Mouse (Mus musculus) megakaryocyte, embryonic 14.5 days (primary cell): ENCODE results near the gene Tmem269. TPM values are rescaled to one million over a fixed set of nuclear protein-coding genes. Genes with fewer than 3 reads are reported as not detected.

ENCODE experiments used
- H3K27me3 ChIP-seq: replicated peaks from 2 replicates; pipeline ENCODE3; 2012; ENCODE audit warnings: inconsistent platforms
- H3K36me3 ChIP-seq: replicated peaks from 2 replicates; pipeline ENCODE3; 2012; ENCODE audit warnings: low read length, inconsistent platforms, mixed read lengths
- H3K4me1 ChIP-seq: 2 replicates; pipeline ENCODE4 v1.6.1; 2012; ENCODE audit warnings: inconsistent platforms
- H3K4me3 ChIP-seq: replicated peaks from 2 replicates; pipeline ENCODE3; 2012; ENCODE audit warnings: moderate library complexity, mild to moderate bottlenecking, inconsistent platforms
- H3K9me3 ChIP-seq: 2 replicates; pipeline ENCODE4 v1.6.1; 2012; ENCODE audit warnings: inconsistent platforms
- FLI1 ChIP-seq: IDR thresholded peaks from 2 replicates; pipeline ENCODE4 v1.6.1; 2012; ENCODE audit warnings: low read length, inconsistent platforms, mixed read lengths
- GATA1 ChIP-seq: IDR thresholded peaks from 3 replicates; pipeline ENCODE4 v1.6.1; 2012; ENCODE audit warnings: mixed read lengths, low read length, inconsistent platforms, borderline replicate concordance
- polyA plus RNA-seq: library from polyadenylated mRNA; stranded (reverse); fragments of >175 nt; gene quantifications from 2 replicates; pipeline ENCODE4 v1.2.3, GENCODE M21; 2012; ENCODE audit warnings: low replicate concordance; ENCODE audit not compliant: insufficient read depth

Gene Tmem269
- polyA plus RNA-seq: not detected in 2 replicates

DNA sequence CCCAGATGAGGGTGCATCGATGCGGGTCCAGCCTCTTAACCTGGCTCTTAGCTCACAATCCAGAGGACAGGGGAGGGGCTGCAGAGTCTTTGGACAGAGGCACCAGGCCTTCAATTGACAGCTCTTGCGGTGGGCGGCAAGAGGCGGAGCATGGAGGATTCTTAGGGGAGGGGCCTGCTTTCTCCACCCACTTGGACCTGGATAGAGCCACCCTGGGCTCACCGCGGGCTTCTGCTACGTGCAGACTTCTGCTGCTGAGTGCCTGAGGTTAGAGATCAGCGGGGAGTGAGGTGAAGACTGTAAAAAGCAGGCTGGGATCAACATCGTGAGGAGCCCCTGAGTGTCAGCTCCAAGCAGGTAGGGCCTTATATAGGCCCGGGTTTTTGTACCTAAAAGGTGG is at the start of gene Tmem269:
TSS of gene Tmem269 (minus strand) at position 49 of the 400 bp plus-strand sequence.
- Histone ChIP-seq H3K27me3 (peaks cover 42% of the 10 kb centered on the region), H3K4me1 (peaks cover 15% of the 10 kb centered on the region), H3K36me3 (peaks cover 7% of the 10 kb centered on the region), H3K9me3 (no peaks in the 10 kb centered on the region), H3K4me3 (no peak within 1 kb of the TSS)
- TF ChIP-seq GATA1: no peak
- no peak for TF ChIP-seq FLI1

DNA sequence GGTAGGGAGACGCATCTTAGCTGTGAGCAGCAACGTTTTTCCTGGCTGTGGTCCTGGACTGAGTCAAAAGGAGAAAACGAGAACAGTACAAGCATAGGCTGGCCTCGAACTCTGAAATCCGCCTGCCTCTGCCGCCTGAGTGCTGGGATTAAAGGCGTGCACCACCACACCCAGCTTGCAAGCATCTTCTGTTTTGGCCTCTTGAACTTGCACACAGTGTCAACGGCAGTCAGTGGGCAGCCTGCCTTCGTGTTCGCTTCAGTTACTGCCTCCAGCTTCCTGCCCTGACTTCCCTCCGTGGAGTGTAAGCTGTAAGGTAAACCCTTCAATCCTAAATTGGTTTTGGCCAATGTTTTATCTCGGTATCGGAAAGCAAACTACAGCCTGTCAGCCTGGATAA is 48.6 kb upstream of the Tmem269 start:
- peaks cover 21% of the 10 kb centered on the region for H3K4me1 ChIP-seq
- peaks cover 32% of the 10 kb centered on the region for H3K36me3 ChIP-seq
- no peaks in the 10 kb centered on the region for H3K9me3 ChIP-seq
- no peak overlapping the region for H3K4me3 ChIP-seq
- no peaks in the 10 kb centered on the region for H3K27me3 ChIP-seq
- TF ChIP-seq GATA1 (no peak), FLI1 (no peak)

DNA sequence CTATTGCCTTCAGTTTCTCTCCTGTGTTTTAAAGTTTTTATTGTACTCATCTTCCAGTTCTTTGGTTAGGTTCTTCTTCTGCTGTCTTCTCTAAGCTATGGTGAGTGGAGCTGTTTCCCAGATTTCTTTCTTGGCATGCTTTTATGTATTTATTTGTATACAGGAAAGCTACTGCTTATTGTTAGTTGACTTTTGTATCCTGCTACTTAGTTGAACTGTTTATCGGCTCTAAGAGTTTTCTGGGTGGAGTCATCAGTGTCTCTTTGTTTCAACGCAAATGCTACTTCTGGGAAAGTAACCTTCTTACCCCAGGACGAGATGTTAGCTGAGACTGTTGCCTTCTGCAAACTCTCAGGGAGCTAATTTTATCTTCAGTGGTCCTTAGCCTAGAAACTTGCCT is 45.4 kb upstream of the Tmem269 start:
- no peaks in the 10 kb centered on the region for H3K27me3 ChIP-seq
- TF ChIP-seq FLI1 (no peak), GATA1 (no peak)
- peaks cover 4% of the 10 kb centered on the region for H3K36me3 ChIP-seq
- H3K4me3 ChIP-seq: no peak overlapping the region
- H3K9me3 ChIP-seq: no peaks in the 10 kb centered on the region
- peaks cover 48% of the 10 kb centered on the region for H3K4me1 ChIP-seq

DNA sequence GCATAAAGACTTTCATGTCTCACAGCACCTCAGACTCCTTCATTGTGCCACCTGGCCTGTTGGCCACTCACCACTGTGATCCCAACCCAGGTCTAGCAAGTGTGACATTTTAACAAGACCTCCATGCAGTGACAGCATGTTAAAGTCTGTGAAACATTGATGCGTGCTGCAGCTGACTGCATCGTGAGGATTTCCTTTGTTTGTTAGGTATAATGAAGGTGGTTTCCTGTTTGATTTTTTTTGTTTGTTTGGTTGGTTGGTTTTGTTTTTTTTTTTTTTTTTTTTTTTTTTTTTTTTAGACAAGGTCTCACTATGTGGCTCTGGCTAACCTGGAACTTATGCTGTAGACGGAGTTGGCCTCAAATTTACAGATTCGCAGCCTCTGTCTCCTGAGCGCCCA is 44.5 kb upstream of the Tmem269 start:
- TF ChIP-seq FLI1 (no peak), GATA1 (no peak)
- peaks cover 2% of the 10 kb centered on the region for H3K27me3 ChIP-seq
- no peak overlapping the region for H3K4me3 ChIP-seq
- peaks cover 55% of the 10 kb centered on the region for H3K4me1 ChIP-seq
- no peaks in the 10 kb centered on the region for H3K9me3 ChIP-seq
- no peaks in the 10 kb centered on the region for H3K36me3 ChIP-seq

DNA sequence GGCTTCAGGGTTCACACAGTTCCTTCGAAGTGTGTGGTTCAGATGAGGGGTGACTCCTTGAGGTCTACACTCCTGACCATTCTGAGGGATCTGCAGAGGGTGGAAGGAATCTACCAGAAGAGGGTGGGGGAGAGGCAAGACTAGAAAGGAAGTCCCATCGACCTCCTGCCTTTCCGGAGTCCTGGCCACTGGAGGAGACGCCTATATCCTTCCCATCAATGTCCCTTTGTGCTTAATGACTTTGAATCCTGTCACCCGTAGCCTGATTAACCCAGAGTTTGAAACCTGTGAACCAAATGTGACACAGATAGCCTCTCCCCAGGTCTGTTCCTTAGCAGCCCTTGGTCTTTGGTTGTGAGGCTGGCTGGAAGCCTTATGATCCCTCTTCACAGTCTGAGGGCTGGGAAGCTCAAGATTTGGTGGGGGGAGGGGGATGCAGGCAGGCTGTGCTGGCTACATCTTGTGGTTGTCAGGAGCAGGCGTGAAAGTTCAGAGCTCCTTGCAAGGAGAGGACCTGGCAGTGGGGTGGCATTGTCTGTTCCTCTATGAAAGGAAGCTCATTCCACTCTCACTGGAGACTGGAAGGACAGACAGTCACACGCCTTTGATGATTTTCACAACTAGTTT is 43.2 kb upstream of the Tmem269 start:
- H3K9me3 ChIP-seq: no peaks in the 10 kb centered on the region
- H3K27me3 ChIP-seq: peaks cover 2% of the 10 kb centered on the region
- peaks cover 64% of the 10 kb centered on the region for H3K4me1 ChIP-seq
- no peak overlapping the region for H3K4me3 ChIP-seq
- TF ChIP-seq GATA1 (no peak), FLI1 (no peak)
- no peaks in the 10 kb centered on the region for H3K36me3 ChIP-seq

DNA sequence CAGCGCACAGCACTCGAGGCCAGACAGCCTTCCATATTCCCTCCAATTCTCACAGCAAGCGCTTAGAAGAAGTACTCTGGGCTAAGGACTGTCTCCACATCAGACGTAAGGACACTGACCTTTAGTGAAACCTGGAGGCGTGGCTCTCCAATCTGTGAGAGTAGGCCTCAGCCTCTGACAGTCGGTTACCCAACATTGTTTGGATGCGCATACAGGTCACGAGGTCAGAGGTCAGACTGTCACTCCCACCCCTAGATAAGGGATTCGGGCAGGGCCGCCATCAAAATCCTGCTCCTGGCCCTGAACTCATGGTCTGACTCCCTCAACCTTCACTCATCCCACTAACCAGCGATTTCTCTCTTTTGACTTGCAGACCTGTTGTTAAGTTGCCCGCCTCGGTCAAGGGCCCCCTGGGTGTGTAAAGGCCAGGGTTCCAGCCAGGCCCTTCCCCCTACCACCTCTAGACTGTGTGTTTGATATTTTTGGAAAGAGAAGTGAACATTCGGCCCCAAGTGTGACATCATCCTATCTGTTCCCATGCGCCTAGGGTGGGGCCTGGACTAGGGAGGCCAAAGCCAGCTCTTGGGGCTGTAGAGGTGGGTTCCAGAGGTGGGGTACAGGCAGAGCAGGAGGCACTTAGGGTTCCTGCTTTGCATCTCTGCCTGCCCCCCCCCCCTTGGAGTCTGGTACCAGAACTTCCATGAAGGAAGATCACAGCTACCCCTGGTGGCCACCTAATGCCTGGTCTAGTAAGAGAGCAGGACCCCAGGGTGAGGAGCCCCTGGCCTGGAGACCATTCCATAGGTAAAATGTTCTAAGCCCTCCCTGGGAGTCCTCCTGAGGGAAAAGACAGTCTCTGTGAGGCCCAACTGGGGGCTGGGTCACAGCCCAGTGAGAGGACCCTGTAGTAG is 41.6 kb upstream of the Tmem269 start:
- H3K4me3 ChIP-seq: no peak overlapping the region
- no peaks in the 10 kb centered on the region for H3K36me3 ChIP-seq
- H3K4me1 ChIP-seq: peaks cover 74% of the 10 kb centered on the region
- peaks cover 4% of the 10 kb centered on the region for H3K27me3 ChIP-seq
- H3K9me3 ChIP-seq: no peaks in the 10 kb centered on the region
- no peak for TF ChIP-seq GATA1
- no peak for TF ChIP-seq FLI1

DNA sequence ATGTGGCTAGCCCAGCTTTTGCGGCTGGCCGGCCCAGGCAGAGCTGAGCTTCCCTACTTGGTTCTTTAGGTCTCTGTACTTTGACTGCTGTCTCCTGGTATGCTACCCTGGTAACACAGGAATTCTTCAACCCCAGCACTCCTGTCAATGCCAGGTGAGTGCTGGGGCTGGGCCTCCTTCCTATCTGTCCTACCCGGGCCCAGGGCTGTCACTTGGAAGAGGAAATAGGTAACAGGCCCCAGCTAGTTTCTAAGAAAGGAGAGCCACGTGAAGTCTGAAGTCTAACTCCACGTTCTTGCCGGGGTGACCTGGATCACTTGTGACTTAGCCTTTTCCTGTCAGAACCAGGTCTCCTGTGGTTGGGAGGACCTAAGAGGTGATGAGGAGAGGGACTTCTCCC is 39.1 kb upstream of the Tmem269 start:
- peaks cover 87% of the 10 kb centered on the region for H3K4me1 ChIP-seq
- TF ChIP-seq FLI1: no peak
- TF ChIP-seq GATA1: no peak
- no peaks in the 10 kb centered on the region for H3K9me3 ChIP-seq
- H3K4me3 ChIP-seq: no peak overlapping the region
- H3K36me3 ChIP-seq: no peaks in the 10 kb centered on the region
- peaks cover 16% of the 10 kb centered on the region for H3K27me3 ChIP-seq

DNA sequence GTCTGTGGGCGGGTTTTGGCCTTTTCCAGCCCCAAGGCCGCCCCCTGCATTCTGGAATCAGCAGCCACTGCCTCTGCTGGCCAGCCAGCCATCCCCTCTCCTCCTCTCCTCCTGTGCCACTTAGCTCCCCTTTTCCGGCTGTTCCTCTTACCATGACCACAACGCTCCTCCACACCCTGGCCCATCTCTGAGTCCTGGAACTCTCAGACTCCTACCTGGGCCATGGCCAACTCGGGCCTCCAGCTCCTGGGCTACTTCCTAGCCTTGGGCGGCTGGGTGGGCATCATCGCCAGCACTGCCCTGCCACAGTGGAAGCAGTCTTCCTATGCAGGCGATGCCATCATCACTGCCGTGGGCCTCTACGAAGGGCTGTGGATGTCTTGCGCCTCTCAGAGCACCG is 37.3 kb upstream of the Tmem269 start, which contains the start of gene Cldn19:
TSS of gene Cldn19 (plus strand) at position 64 of the 400 bp plus-strand sequence.
- Histone ChIP-seq H3K36me3 (no peaks in the 10 kb centered on the region), H3K9me3 (no peaks in the 10 kb centered on the region), H3K27me3 (peaks cover 26% of the 10 kb centered on the region), H3K4me1 (peaks cover 86% of the 10 kb centered on the region), H3K4me3 (no peak within 1 kb of the TSS)
- no peak for TF ChIP-seq GATA1
- TF ChIP-seq FLI1: no peak

DNA sequence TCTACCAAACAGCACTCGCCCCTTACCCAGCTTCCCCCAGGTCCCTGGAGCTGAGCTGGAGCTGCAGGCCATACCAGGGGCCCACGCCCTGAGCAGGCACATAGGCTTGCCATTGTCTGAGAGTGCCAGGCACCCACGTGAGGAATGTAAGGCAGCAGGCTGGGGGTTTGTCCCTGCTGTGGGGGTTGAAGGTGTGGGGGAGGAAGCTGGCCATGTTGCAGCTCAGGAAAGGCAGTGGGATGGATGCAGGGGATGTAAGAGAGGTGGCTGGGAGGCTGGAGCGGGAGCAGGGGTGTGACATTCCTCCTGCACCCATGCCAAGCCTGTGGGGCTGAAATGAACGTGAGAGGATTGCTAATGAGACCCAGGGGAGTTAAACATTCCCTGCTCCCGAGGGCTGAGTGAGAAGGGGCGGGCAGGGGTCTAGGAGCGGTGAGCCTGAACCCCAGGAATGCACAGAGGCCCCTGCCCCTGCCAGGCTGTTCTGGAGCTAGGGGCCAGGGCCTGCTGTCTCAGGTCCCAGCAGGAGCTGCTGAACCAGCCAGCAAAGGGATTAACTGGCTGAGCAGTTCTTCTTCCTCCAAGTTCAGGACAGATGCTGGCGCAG is 36.1 kb upstream of the Tmem269 start:
- H3K9me3 ChIP-seq: no peaks in the 10 kb centered on the region
- peaks cover 2% of the 10 kb centered on the region for H3K36me3 ChIP-seq
- H3K4me3 ChIP-seq: peak overlapping the region; percentile 31
- no peak for TF ChIP-seq FLI1
- no peak for TF ChIP-seq GATA1
- peaks cover 26% of the 10 kb centered on the region for H3K27me3 ChIP-seq
- H3K4me1 ChIP-seq: peaks cover 83% of the 10 kb centered on the region
